Mouse (Mus musculus) embryonic fibroblast, embryonic 13.5 days (primary cell): ENCODE measurements around the gene Poc1a. TPM values are rescaled to one million over a fixed set of nuclear protein-coding genes. Genes with fewer than 3 reads are reported as not detected.

Experiments
- H3K27ac ChIP-seq: 2 replicates; pipeline ENCODE4 v1.5.1; 2012; ENCODE audit warnings: low read length, control low read depth, inconsistent platforms; ENCODE audit not compliant: insufficient read depth
- H3K4me1 ChIP-seq: 2 replicates; pipeline ENCODE4 v1.6.1; 2011; ENCODE audit warnings: low read length; ENCODE audit not compliant: control insufficient read depth, insufficient read depth
- H3K4me3 ChIP-seq: 2 replicates; pipeline ENCODE4 v1.5.1; 2011; ENCODE audit warnings: mild to moderate bottlenecking, control low read depth, low read length; ENCODE audit not compliant: insufficient read depth
- CTCF ChIP-seq: IDR thresholded peaks from 2 replicates; pipeline ENCODE4 v1.5.1; 2011; ENCODE audit warnings: mild to moderate bottlenecking, control low read depth, low read length, moderate library complexity, borderline replicate concordance; ENCODE audit not compliant: insufficient read depth
- POLR2A ChIP-seq: IDR thresholded peaks from 2 replicates; pipeline ENCODE4 v1.6.1; 2011; ENCODE audit warnings: low read depth, mild to moderate bottlenecking, control low read depth, low read length, moderate library complexity
- polyA plus RNA-seq: library from polyadenylated mRNA; stranded (reverse); fragments of >200 nt; gene quantifications from 2 replicates; pipeline ENCODE4 v1.2.4, GENCODE M21; 2011; ENCODE audit warnings: low read depth; ENCODE audit not compliant: missing spikeins, insufficient read length

Poc1a gene
- polyA plus RNA-seq, 1 experiment: 12.0 TPM

GRCm38 (mm10) chr9:106308983-106309382, 28.1 kb downstream of the Poc1a start:
- H3K4me1 ChIP-seq: no peaks in the 10 kb centered on the region
- H3K4me3 ChIP-seq: no peak overlapping the region
- TF ChIP-seq CTCF: no peak
- no peak for TF ChIP-seq POLR2A
- no peak overlapping the region for H3K27ac ChIP-seq

- Histone ChIP-seq H3K4me1 (no peaks in the 10 kb centered on the region), H3K27ac (no peak overlapping the region), H3K4me3 (no peak overlapping the region)
- TF ChIP-seq POLR2A (no peak), CTCF (no peak)
Observed at GRCm38 (mm10) chr9:106309859-106310258, 29.0 kb downstream of the Poc1a start.

GRCm38 (mm10) chr9:106311625-106312191, 30.8 kb downstream of the Poc1a start:
- Histone ChIP-seq H3K27ac (no peak overlapping the region), H3K4me1 (no peaks in the 10 kb centered on the region)
- TF ChIP-seq CTCF (no peak), POLR2A (no peak)

GRCm38 (mm10) chr9:106312950-106313360, 32.1 kb downstream of the Poc1a start:
- H3K4me1 ChIP-seq: no peaks in the 10 kb centered on the region
- no peak overlapping the region for H3K27ac ChIP-seq
- no peak for TF ChIP-seq POLR2A
- TF ChIP-seq CTCF: no peak
- no peak overlapping the region for H3K4me3 ChIP-seq

More at GRCm38 (mm10) chr9:106311625-106312191, 30.8 kb downstream of the Poc1a start:
- no peak overlapping the region for H3K4me3 ChIP-seq

- no peak for TF ChIP-seq CTCF
- no peak for TF ChIP-seq POLR2A
- Histone ChIP-seq H3K4me1 (no peaks in the 10 kb centered on the region), H3K4me3 (no peak overlapping the region), H3K27ac (no peak overlapping the region)
Observed at GRCm38 (mm10) chr9:106314196-106314595, 33.3 kb downstream of the Poc1a start.

- no peak for TF ChIP-seq POLR2A
- TF ChIP-seq CTCF: no peak
- Histone ChIP-seq H3K4me1 (no peaks in the 10 kb centered on the region), H3K27ac (no peak overlapping the region), H3K4me3 (no peak overlapping the region)
Observed at GRCm38 (mm10) chr9:106318074-106318473, 37.2 kb downstream of the Poc1a start.

GRCm38 (mm10) chr9:106319095-106319494, 38.2 kb downstream of the Poc1a start:
- H3K4me1 ChIP-seq: no peaks in the 10 kb centered on the region
- H3K4me3 ChIP-seq: no peak overlapping the region
- H3K27ac ChIP-seq: no peak overlapping the region
- TF ChIP-seq CTCF (no peak), POLR2A (no peak)

GRCm38 (mm10) chr9:106322497-106322896, 41.6 kb downstream of the Poc1a start:
- H3K4me3 ChIP-seq: no peak overlapping the region
- H3K27ac ChIP-seq: no peak overlapping the region
- TF ChIP-seq CTCF: no peak
- TF ChIP-seq POLR2A: no peak
- no peaks in the 10 kb centered on the region for H3K4me1 ChIP-seq

GRCm38 (mm10) chr9:106326241-106326640, 45.4 kb downstream of the Poc1a start:
- TF ChIP-seq CTCF (no peak), POLR2A (no peak)
- H3K4me3 ChIP-seq: no peak overlapping the region
- no peaks in the 10 kb centered on the region for H3K4me1 ChIP-seq
- H3K27ac ChIP-seq: no peak overlapping the region

- no peak overlapping the region for H3K27ac ChIP-seq
Observed at GRCm38 (mm10) chr9:106327125-106327809, 46.4 kb downstream of the Poc1a start.

More at GRCm38 (mm10) chr9:106327125-106327809, 46.4 kb downstream of the Poc1a start:
- TF ChIP-seq CTCF: no peak
- TF ChIP-seq POLR2A: no peak
- H3K4me1 ChIP-seq: no peaks in the 10 kb centered on the region
- H3K4me3 ChIP-seq: no peak overlapping the region
